Mouse (Mus musculus) Patski (cell line): ENCODE measurements around the gene Cox4i1. TPM values are rescaled to one million over a fixed set of nuclear protein-coding genes. Genes with fewer than 3 reads are reported as not detected.

Experiments used
- ATAC-seq: fragments of 100-300 bp; one replicate; pipeline ENCODE4 v1.8.0; 2021
- CTCF ChIA-PET: fragments of 350-600 bp; sonication (Branson Sonifier 250); formaldehyde crosslinking; loops from one replicate; lab custom pipeline; 2022; ENCODE audit warnings: inconsistent platforms; lab: Charles Lee
- POLR2A ChIA-PET: fragments of 350-600 bp; sonication (Branson Sonifier 250); formaldehyde crosslinking; loops from one replicate; lab custom pipeline; 2022; ENCODE audit warnings: antibody characterized with exemption, inconsistent platforms; lab: Charles Lee
- DNase-seq: peaks from one replicate; pipeline ENCODE4 v3.0.0-alpha.2; 2011; ENCODE audit warnings: low read depth, low spot score
- H3K27me3 ChIP-seq: fragments of 371-371 bp; one replicate; pipeline ENCODE4 v1.5.1; 2021
- CTCF ChIP-seq: fragments of 100-300 bp; IDR thresholded peaks from one replicate; pipeline ENCODE4 v1.5.1; 2021
- in situ Hi-C: fragments of 300-500 bp; cut with MboI; formaldehyde crosslinking; loops from 3 replicates; pipeline ENCODE4 v1.11.1; 2018; ENCODE audit warnings: low pct_unique_long_range_greater_than_20kb, mixed read lengths
- polyA plus RNA-seq: library from polyadenylated mRNA; unstranded; gene quantifications from one replicate; pipeline ENCODE4 v1.2.3, GENCODE M21; 2021

The Cox4i1 gene
- polyA plus RNA-seq, 1 experiment from 2014 or later: 1,640 TPM

DNA sequence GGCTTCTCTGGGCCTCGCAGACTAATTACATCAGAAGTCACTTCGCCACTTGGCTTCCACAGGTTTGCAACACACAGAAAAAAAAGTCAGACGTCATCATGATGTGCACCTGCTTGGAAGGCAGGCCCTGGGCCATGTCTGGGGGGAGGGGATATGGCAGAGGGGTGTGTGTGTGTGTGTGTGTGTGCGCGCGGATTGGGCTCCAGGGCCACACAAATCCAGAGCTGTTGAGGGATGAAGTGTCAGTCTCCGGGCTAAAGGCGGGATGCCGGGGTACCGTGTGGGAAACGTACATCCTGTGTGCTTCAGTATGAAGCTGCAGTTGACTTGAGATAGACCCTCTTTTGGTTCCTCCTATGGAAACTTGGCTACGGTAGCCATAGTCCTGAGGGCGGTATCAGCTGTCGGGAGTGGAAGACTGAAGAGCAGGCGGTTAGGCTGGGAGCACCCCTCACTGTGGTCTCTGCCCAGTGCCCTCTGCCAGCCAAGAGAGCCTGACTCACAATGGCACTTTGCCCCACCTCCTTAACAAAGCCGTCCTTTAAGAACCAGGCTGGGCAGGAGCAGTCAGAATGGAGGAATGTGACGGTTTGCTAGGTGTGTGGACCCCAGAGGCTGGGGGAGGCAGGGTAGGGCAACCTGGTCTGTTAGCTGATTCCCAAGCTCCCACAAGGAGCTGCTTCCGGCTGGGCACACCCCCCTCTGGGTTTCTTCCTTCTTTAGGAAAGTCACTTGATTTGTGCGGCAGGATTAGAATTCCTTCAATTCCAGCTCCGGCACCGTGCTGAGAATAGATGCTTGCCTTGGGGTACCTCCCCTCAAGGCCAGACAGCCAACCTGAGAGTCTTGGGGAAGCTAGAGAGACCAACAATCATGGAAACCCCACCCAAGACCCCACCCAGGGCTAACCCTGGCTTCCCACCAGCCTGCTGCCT, 36.3 kb upstream of the Cox4i1 start:
- ATAC-seq (no peak), DNase-seq (no peak)
- in situ Hi-C loops: no loop called here
- CTCF ChIA-PET: no interaction called here
- POLR2A ChIA-PET: no interaction called here
- TF ChIP-seq CTCF: no peak
- H3K27me3 ChIP-seq: no peaks in the 10 kb centered on the region

- DNase-seq (no peak), ATAC-seq (no peak)
- H3K27me3 ChIP-seq: no peaks in the 10 kb centered on the region
- CTCF ChIA-PET: no interaction called here
- POLR2A ChIA-PET: no interaction called here
- in situ Hi-C loops: no loop called here
- no peak for TF ChIP-seq CTCF
These were observed 34.9 kb upstream of the Cox4i1 start for GRCm38 (mm10) chr8:120632969-120633664.

DNA sequence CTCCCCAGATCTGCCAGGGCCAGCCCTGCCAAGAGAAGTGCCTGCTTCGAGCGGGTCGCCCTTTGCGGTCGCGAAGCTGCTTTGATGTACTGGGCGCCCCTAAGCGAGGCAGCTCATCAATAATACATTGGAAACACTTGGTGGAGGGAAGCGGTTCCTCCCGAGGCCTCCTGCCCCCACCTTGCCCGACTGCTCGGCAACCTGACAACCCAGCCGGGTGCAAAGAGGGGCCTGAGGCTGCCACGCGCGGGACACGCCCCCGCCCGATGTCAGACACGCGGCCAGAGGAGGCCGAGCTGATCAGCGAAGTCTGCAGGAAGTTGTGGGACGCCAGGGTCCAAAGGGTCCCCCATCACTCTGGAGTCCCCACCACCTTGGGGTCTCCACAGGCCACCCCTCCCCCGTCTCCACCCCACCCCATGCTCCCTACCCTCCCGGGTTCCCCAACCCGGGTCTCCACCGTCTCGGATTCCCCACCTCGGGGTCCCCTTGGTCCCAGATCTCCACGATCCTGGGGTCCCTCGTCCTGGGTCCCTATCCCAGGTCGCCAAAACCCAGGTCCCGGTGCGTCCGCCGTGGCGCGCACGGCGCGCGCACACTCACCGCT, 34.3 kb upstream of the Cox4i1 start:
- no peak for TF ChIP-seq CTCF
- ChIA-PET POLR2A (interaction anchor here (1.3 kb wide), 1 partner anchor 19 kb away, joined by 3 read pairs; no protein-coding TSS in a partner anchor), CTCF (no interaction called here)
- ATAC-seq (no peak), DNase-seq (no peak)
- in situ Hi-C loops: no loop called here
- no peaks in the 10 kb centered on the region for H3K27me3 ChIP-seq

- ChIA-PET CTCF (no interaction called here), POLR2A (interaction anchor here (1.3 kb wide), 1 partner anchor 18 kb away, joined by 3 read pairs; no protein-coding TSS in a partner anchor)
- in situ Hi-C loops: no loop called here
- ATAC-seq (peak; percentile 33), DNase-seq (no peak)
- TF ChIP-seq CTCF: no peak
- H3K27me3 ChIP-seq: no peaks in the 10 kb centered on the region
These were observed 33.6 kb upstream of the Cox4i1 start for GRCm38 (mm10) chr8:120634329-120634839.

DNA sequence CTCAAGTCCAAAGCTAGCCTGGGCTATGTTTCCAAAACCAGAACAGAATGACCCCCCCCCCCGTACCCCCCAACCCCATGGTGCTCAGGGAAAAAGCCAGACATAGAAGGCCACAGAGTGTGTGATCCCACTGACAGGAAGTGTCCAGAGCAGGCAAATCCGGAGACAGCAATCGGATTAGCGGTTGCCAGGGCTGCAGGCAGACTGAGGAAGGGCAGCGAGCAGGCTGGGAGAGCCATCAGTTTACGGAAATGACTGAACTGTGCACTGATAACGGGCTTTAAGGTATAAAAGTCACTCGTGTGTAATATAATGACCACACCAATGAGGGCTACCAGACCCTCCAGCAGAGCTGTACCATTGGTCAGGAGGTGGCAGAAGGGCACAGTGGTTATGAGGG, 26.8 kb upstream of the Cox4i1 start:
- ChIA-PET POLR2A (no interaction called here), CTCF (no interaction called here)
- in situ Hi-C loops: no loop called here
- H3K27me3 ChIP-seq: no peaks in the 10 kb centered on the region
- ATAC-seq (no peak), DNase-seq (no peak)
- no peak for TF ChIP-seq CTCF

DNA sequence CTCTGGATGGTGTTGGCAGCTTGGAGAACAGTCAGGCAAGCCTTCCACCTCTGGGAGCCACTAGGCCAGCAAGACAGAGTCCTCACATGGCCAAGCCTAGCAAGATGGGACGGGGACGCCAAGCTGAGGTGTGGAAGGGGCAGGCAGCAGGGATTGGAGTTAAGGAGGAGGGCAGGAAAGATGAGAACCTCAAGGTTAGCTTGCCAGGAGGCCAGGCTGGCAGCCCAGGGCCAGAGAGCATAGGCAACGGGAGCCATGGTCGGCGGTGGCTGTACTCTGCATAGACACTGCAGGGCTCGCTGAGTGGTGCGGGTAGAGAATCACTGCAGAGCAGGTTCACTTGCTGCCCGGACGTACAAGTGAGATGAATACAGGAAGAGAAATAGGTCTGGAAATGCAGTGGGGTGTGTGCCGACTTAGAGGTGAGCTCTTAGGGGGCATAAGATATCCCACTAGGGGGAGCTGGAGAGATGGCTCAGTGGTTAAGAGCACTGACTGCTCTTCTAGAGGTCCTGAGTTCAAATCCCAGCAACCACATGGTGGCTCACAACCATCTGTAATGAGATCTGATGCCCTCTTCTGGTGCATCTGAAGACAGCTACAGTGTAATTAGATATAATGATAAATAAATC, 25.9 kb upstream of the Cox4i1 start:
- ChIA-PET CTCF (no interaction called here), POLR2A (no interaction called here)
- DNase-seq (no peak), ATAC-seq (no peak)
- in situ Hi-C loops: no loop called here
- H3K27me3 ChIP-seq: no peaks in the 10 kb centered on the region
- TF ChIP-seq CTCF: no peak

DNA sequence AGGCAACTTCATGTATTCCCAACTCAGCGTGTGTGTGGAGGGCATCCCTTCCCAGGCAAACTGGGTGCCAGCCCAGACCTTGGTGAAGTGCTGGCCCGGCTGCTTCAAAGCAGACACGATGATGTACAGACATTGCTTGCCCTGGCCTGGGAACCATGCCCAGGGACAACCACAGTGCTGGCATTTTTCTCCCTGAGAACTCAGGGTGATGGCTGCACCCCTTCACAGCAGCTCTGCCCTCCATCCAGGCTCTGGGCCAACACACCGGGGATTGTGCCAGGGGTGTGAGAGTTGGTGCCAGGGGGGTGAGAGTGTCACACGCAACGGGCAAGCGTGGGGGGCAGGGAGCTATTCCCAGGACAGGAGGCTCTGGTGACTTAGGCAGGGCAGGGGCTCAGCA, 23.4 kb upstream of the Cox4i1 start:
- peak; percentile 55 for DNase-seq
- ChIA-PET CTCF (interaction anchor here (1.1 to 2.1 kb wide), 2 partner anchors 21 to 27 kb away, joined by 3 to 7 read pairs; no protein-coding TSS in a partner anchor), POLR2A (no interaction called here)
- no peaks in the 10 kb centered on the region for H3K27me3 ChIP-seq
- no peak for TF ChIP-seq CTCF
- ATAC-seq: peak; percentile 72
- in situ Hi-C loops: no loop called here

DNA sequence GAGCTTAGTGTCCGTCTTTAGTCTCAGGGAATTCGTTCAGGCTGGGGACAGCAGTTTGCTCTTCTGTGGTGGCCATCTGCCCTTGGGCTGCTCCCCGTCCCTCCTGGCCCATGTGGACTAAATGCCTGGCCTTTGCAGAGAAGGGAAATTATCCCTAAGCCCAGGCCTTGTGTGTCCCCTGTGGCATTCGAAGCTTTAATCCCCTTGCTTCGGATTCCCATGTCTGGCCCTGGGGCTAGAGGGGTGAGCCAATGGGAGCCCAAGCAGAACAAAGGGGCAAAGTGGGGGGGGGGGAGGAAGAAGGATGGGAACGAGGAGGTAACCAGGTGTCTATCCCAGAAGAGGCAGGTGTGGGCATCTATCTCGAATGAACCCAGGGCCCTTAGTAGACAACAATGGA, 20.5 kb upstream of the Cox4i1 start, which contains the start of gene 1190005I06Rik:
Gene 1190005I06Rik (minus strand): TSS at position 101 of the 400 bp plus-strand sequence.
- no peak for DNase-seq
- no peak for TF ChIP-seq CTCF
- ChIA-PET CTCF (no interaction called here), POLR2A (no interaction called here)
- H3K27me3 ChIP-seq: no peaks in the 10 kb centered on the region
- in situ Hi-C loops: no loop called here
- no peak for ATAC-seq

- POLR2A ChIA-PET: no interaction called here
- TF ChIP-seq CTCF: no peak
- in situ Hi-C loops: no loop called here
- ATAC-seq (no peak), DNase-seq (no peak)
- CTCF ChIA-PET: no interaction called here
- no peaks in the 10 kb centered on the region for H3K27me3 ChIP-seq
These were observed 11.5 kb upstream of the Cox4i1 start for GRCm38 (mm10) chr8:120656322-120657052.
